Mouse (Mus musculus) forebrain, postnatal 0 days (tissue): Measurements from ENCODE around the gene Dnajb5. TPM values are rescaled to one million over a fixed set of nuclear protein-coding genes. Genes with fewer than 3 reads are reported as not detected.
A peak's percentile ranks its signal among the peaks of the same experiment; 100 is the strongest.

Source experiments
- ATAC-seq: fragments of 200-750 bp; cut with Nextera tagmentation; 2 replicates; pipeline ENCODE4 v1.8.0; 2017; ENCODE audit warnings: mild to moderate bottlenecking, moderate library complexity
- DNase-seq: peaks from one replicate; pipeline ENCODE4 v3.0.0-alpha.2; 2015
- H3K27ac ChIP-seq: fragments of 300-500 bp; sonication (generic); 2 replicates; pipeline ENCODE4 v1.5.1; 2014; ENCODE audit warnings: low read depth, mild to moderate bottlenecking, antibody characterized with exemption, low read length, moderate library complexity, mixed read lengths
- H3K27me3 ChIP-seq: fragments of 300-500 bp; sonication (generic); 2 replicates; pipeline ENCODE4 v1.6.1; 2014; ENCODE audit warnings: mild to moderate bottlenecking, low read length, mixed read lengths; ENCODE audit not compliant: insufficient read depth
- H3K36me3 ChIP-seq: fragments of 300-500 bp; sonication (generic); 2 replicates; pipeline ENCODE4 v1.6.1; 2014; ENCODE audit warnings: mild to moderate bottlenecking, moderate library complexity; ENCODE audit not compliant: insufficient read depth
- H3K4me1 ChIP-seq: fragments of 300-500 bp; sonication (generic); 2 replicates; pipeline ENCODE4 v1.6.1; 2014; ENCODE audit warnings: antibody characterized with exemption; ENCODE audit not compliant: insufficient read depth
- H3K4me2 ChIP-seq: fragments of 300-500 bp; sonication (generic); 2 replicates; pipeline ENCODE4 v1.6.1; 2014; ENCODE audit warnings: low read depth, mild to moderate bottlenecking, moderate library complexity
- H3K4me3 ChIP-seq: fragments of 300-500 bp; sonication (generic); 2 replicates; pipeline ENCODE4 v1.5.1; 2014; ENCODE audit warnings: low read depth, low read length, mixed read lengths
- H3K9ac ChIP-seq: fragments of 300-500 bp; sonication (generic); 2 replicates; pipeline ENCODE4 v1.6.1; 2014; ENCODE audit warnings: mild to moderate bottlenecking
- H3K9me3 ChIP-seq: fragments of 300-500 bp; sonication (generic); 2 replicates; pipeline ENCODE4 v1.6.1; 2016; ENCODE audit warnings: low read length
- CTCF ChIP-seq: sonication (generic); IDR thresholded peaks from 2 replicates; pipeline ENCODE4 v1.5.1; 2016; ENCODE audit warnings: antibody characterized with exemption, control low read depth, low read depth
- WGBS: fragments of 180-500 bp; shearing (Covaris S2); extraction: QIAGEN DNeasy Blood & Tissue Kit; methylation state at CpG from one replicate; pipeline ENCODE4 v1.1.7; 2014; 5-methylcytosine and 5-hydroxymethylcytosine counted together
- polyA plus RNA-seq: library from polyadenylated mRNA; unstranded; fragments of >200 nt; fragmentation: Nextera tagmentation; extraction: Ambion mirVana; gene quantifications from 2 replicates; pipeline ENCODE4 v1.2.1, GENCODE M21; 2015
- total RNA-seq: library from RNA; depleted of rRNA; stranded (reverse); fragments of >200 nt; gene quantifications from 2 replicates; pipeline ENCODE4 v1.2.3, GENCODE M21; 2014

Gene Dnajb5
- total and polyA plus RNA-seq, 2 experiments from 2014 or later = 46.8 to 106 TPM

- TF ChIP-seq CTCF = no peak
- Histone ChIP-seq H3K27ac (peak overlapping the region; percentile 90), H3K36me3 (peaks cover 3% of the 10 kb centered on the region; the same call in 1 of the 2 replicates), H3K4me1 (peaks cover 32% of the 10 kb centered on the region), H3K27me3 (no peaks in the 10 kb centered on the region), H3K4me3 (no peak overlapping the region), H3K4me2 (0 out of 2 replicates have a peak overlapping the region, but pooled peaks have one; percentile 96), H3K9ac (no peak overlapping the region), H3K9me3 (no peaks in the 10 kb centered on the region)
- 30% methylated on average over 13 of the region's 13 CpGs for WGBS
- no peak for DNase-seq
- ATAC-seq = no peak
Measured at GRCm38 (mm10) chr4:42948527-42948926, 1.1 kb upstream of the Dnajb5 start.

- Histone ChIP-seq H3K9ac (peak overlapping the region; percentile 99), H3K36me3 (peaks cover 3% of the 10 kb centered on the region; the same call in 1 of the 2 replicates), H3K4me2 (peak overlapping the region; percentile 96), H3K4me1 (peaks cover 33% of the 10 kb centered on the region), H3K27ac (peak overlapping the region; percentile 90), H3K9me3 (no peaks in the 10 kb centered on the region), H3K4me3 (peak overlapping the region; percentile 81), H3K27me3 (no peaks in the 10 kb centered on the region)
- ATAC-seq = no peak
- no peak for DNase-seq
- no peak for TF ChIP-seq CTCF
- 10% methylated on average over 14 of the region's 14 CpGs for WGBS
Measured at GRCm38 (mm10) chr4:42949051-42949675, 451 bp upstream of the Dnajb5 start.

- WGBS = 1% methylated on average over 13 of the region's 27 CpGs
- H3K36me3 ChIP-seq = peaks cover 12% of the 10 kb centered on the region
- peak overlapping the region; percentile 98 for H3K27ac ChIP-seq
- peak overlapping the region; percentile 99 for H3K9ac ChIP-seq
- TF ChIP-seq CTCF = no peak
- DNase-seq (peak; percentile 93), ATAC-seq (peak; percentile 50)
- no peaks in the 10 kb centered on the region for H3K27me3 ChIP-seq
- H3K4me2 ChIP-seq = peak overlapping the region; percentile 96
- peaks cover 39% of the 10 kb centered on the region for H3K4me1 ChIP-seq
- peak overlapping the region; percentile 81 for H3K4me3 ChIP-seq
- no peaks in the 10 kb centered on the region for H3K9me3 ChIP-seq
Measured at GRCm38 (mm10) chr4:42950065-42950558, 498 bp downstream of the Dnajb5 start.

DNA sequence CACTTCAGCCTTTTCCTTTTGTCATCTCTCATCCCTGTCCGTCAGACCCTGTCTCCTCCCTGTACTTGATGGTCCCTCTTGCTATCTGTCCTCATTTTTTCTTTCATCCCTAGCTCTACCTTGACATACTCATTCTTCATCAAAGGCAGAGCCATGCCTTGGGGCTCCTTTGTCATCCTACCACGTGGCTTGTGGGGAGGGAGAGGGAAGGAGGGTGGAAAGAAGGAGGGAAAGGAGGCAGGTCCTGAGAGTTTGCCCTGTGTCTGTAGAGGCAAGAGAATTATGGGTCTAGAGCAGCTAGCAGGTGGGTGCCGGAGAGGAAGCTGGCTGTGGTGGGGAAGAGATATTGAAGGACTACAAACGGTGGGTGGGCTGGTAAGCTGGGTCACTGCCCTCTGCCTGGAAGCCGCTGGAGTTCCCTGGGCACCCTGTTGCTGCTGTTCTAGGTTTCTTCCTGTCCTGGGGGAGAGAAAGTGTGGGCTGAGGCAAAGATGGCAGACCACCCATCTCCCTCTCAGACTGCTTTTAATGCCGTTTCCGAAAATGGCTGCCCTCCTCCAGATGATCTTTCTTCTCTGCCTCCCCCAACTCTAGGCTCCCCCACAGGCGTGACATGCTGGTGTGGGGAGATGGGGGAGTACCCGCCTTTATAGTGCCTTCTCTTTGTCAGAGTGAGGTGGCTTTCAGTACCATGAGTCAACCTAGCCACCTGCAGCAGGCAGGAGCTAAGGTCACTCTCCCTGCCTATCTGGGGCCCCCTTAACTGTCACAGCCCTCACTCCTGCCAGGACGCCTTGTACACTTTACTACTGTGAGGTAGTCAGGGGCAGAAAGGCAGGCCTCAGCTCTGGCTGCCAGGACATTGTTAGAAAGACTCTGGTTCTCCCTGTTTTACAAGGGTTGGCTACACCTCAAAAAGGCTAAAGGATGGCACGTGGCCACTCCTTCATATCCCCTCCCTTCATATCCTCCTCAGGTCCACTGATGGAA, 1.9 kb downstream of the Dnajb5 start:
- Histone ChIP-seq H3K4me3 (peak overlapping the region; percentile 81), H3K4me2 (peak overlapping the region; percentile 96), H3K27me3 (no peaks in the 10 kb centered on the region), H3K36me3 (peaks cover 23% of the 10 kb centered on the region), H3K9me3 (no peaks in the 10 kb centered on the region), H3K9ac (peak overlapping the region; percentile 99), H3K4me1 (peaks cover 34% of the 10 kb centered on the region), H3K27ac (peak overlapping the region; percentile 98)
- WGBS = 39% methylated on average over 11 of the region's 11 CpGs
- no peak for TF ChIP-seq CTCF
- ATAC-seq = no peak
- DNase-seq = peak; percentile 68

DNA sequence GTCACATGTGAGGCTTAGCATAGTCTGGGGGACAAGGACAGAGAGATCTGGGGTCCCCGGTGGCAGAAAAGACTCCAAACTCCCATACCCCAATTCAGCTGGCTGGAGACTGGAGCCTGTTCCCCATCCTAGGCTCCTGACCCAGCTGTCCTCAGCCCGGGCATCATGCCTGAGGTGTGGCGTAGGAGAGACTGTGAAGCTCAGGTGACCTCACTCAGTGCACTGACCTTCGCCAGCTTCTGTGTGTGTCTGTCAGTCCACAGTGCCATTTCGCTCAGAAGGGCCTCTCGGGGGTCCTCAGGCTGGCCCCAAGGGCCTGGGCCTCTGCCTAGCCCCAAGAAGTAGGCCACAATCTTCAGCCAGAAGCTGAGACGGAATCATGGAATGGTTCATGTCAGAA, 2.9 kb downstream of the Dnajb5 start:
- no peak for DNase-seq
- no peak overlapping the region for H3K27ac ChIP-seq

DNA sequence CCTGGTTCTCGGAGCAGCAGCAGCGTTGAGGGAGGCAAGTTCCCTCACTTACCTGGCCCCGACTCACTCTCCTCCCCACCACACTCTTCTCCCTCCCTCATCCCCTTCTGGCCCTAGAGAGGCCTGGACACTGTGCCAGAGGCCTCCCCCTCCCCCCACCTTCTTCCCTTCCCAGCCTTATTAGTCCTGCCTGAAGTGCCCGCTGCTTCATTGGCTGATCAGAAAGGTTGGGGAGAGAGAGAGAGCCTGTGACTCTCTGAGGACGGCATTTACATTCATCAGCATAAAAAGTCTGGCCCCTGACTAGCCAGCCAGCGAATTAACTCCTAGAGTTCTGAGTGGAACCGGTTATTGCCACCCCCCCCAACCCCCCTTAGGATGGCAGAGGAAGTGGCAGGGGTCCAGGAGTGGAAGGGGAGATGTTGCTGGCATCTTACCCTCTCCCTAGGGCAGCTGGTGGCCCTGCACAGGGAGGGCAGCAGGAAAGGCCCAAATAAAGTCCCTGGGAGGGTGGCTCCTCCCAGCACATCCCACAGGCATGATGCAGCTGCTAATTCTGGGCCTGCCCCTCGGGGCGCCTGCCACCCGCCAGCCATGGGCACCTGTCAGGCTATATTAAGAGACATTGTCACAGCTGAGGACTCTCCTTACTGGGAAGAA, 4.0 kb downstream of the Dnajb5 start:
- TF ChIP-seq CTCF = no peak
- no peak for ATAC-seq
- 4% methylated on average over 10 of the region's 10 CpGs for WGBS

More for the DNA sequence above, 2.9 kb downstream of the Dnajb5 start:
- ATAC-seq = no peak
- no peaks in the 10 kb centered on the region for H3K27me3 ChIP-seq
- WGBS = 82% methylated on average over 7 of the region's 7 CpGs
- H3K4me3 ChIP-seq = peak overlapping the region; percentile 81; the same call in 1 of the 2 replicates
- no peaks in the 10 kb centered on the region for H3K9me3 ChIP-seq
- TF ChIP-seq CTCF = no peak
- peaks cover 24% of the 10 kb centered on the region for H3K4me1 ChIP-seq
- peak overlapping the region; percentile 96 for H3K4me2 ChIP-seq
- peaks cover 33% of the 10 kb centered on the region for H3K36me3 ChIP-seq
- H3K9ac ChIP-seq = peak overlapping the region; percentile 99

More for the DNA sequence above, 4.0 kb downstream of the Dnajb5 start:
- Histone ChIP-seq H3K4me2 (peak overlapping the region; percentile 96), H3K27me3 (no peaks in the 10 kb centered on the region), H3K9me3 (no peaks in the 10 kb centered on the region), H3K27ac (peak overlapping the region; percentile 76), H3K4me1 (peaks cover 21% of the 10 kb centered on the region; the same call in 1 of the 2 replicates), H3K4me3 (peak overlapping the region; percentile 81), H3K36me3 (peaks cover 43% of the 10 kb centered on the region), H3K9ac (peak overlapping the region; percentile 99)
- DNase-seq = peak; percentile 62
